Mouse (Mus musculus) telencephalon, adult 2 months (tissue): ENCODE data around the gene Mien1.

Experiments used
- DNase-seq: peaks from one replicate; pipeline ENCODE4 v3.0.0-alpha.2; 2011; ENCODE audit warnings: low read depth, low spot score

Gene Mien1

GRCm38 (mm10) chr11:98459860-98460259, 21.1 kb upstream of the Mien1 start:
- no peak for DNase-seq

GRCm38 (mm10) chr11:98459071-98459741, 20.4 kb upstream of the Mien1 start:
- no peak for DNase-seq

- no peak for DNase-seq
Observed at GRCm38 (mm10) chr11:98458121-98458990, 19.6 kb upstream of the Mien1 start.

GRCm38 (mm10) chr11:98457367-98458120, 18.8 kb upstream of the Mien1 start:
- DNase-seq = peak; percentile 46

- no peak for DNase-seq
Observed at GRCm38 (mm10) chr11:98456945-98457344, 18.2 kb upstream of the Mien1 start.

- no peak for DNase-seq
Observed at GRCm38 (mm10) chr11:98456545-98456944, 17.8 kb upstream of the Mien1 start.

- DNase-seq = no peak
Observed at GRCm38 (mm10) chr11:98455484-98455883, 16.7 kb upstream of the Mien1 start.

- DNase-seq = no peak
Observed at GRCm38 (mm10) chr11:98449921-98450771, 11.4 kb upstream of the Mien1 start.

GRCm38 (mm10) chr11:98449419-98449818, 10.6 kb upstream of the Mien1 start:
- no peak for DNase-seq

- DNase-seq = no peak
Observed at GRCm38 (mm10) chr11:98448191-98448790, 9.5 kb upstream of the Mien1 start.

GRCm38 (mm10) chr11:98447475-98447834, 8.7 kb upstream of the Mien1 start:
- DNase-seq = no peak

GRCm38 (mm10) chr11:98446562-98447474, 8.0 kb upstream of the Mien1 start:
- DNase-seq = no peak

GRCm38 (mm10) chr11:98446213-98446561, 7.4 kb upstream of the Mien1 start, which contains the start of gene Grb7:
Gene Grb7, plus strand, starts transcription at chr11:98446394.
- DNase-seq = no peak

- DNase-seq = no peak
Observed at GRCm38 (mm10) chr11:98445679-98446078, 6.9 kb upstream of the Mien1 start.

- no peak for DNase-seq
Observed at GRCm38 (mm10) chr11:98445238-98445637, 6.4 kb upstream of the Mien1 start.

- DNase-seq = no peak
Observed at GRCm38 (mm10) chr11:98443688-98444087, 4.9 kb upstream of the Mien1 start.

GRCm38 (mm10) chr11:98437441-98437840, 1.4 kb downstream of the Mien1 start:
- DNase-seq = no peak

GRCm38 (mm10) chr11:98435723-98436122, 3.1 kb downstream of the Mien1 start:
- no peak for DNase-seq

- no peak for DNase-seq
Observed at GRCm38 (mm10) chr11:98431743-98432502, 6.9 kb downstream of the Mien1 start.
